Mouse (Mus musculus): ENCODE data around the gene Slc25a33.
A peak's percentile ranks its signal among the peaks of the same experiment; 100 is the strongest.
"Not testable (repeated sequence)": the region's sequence is repeated elsewhere in the genome, so short reads cannot be mapped to it uniquely, and the experiment has no call there.

Slc25a33 gene

GRCm38 (mm10) chr4:149774094-149774470 lies at the start of gene Slc25a33:
TSS of gene Slc25a33 (minus strand) at chr4:149774277.
- DNase-seq (ENCODE audit: low read depth, low spot score), result peak; percentile 95

- no peak for DNase-seq (ENCODE audit: low read depth, low spot score)
Measured at GRCm38 (mm10) chr4:149822586-149823196, 48.6 kb upstream of the Slc25a33 start.

GRCm38 (mm10) chr4:149822126-149822525 lies 48.0 kb upstream of the Slc25a33 start:
- DNase-seq (ENCODE audit: low read depth, low spot score), result no peak

GRCm38 (mm10) chr4:149820569-149820968 lies 46.5 kb upstream of the Slc25a33 start:
- DNase-seq (ENCODE audit: low read depth, low spot score), result no peak

GRCm38 (mm10) chr4:149819195-149819594 lies 45.1 kb upstream of the Slc25a33 start:
- DNase-seq (ENCODE audit: low read depth, low spot score), result no peak

- no peak for DNase-seq (ENCODE audit: low read depth, low spot score)
Measured at GRCm38 (mm10) chr4:149816598-149816997, 42.5 kb upstream of the Slc25a33 start.

GRCm38 (mm10) chr4:149815586-149815985 lies 41.5 kb upstream of the Slc25a33 start:
- no peak for DNase-seq (ENCODE audit: low read depth, low spot score)

- no peak for DNase-seq (ENCODE audit: low read depth, low spot score)
Measured at GRCm38 (mm10) chr4:149813409-149814184, 39.5 kb upstream of the Slc25a33 start.

- not testable (repeated sequence) for DNase-seq (ENCODE audit: low read depth, low spot score)
Measured at GRCm38 (mm10) chr4:149810372-149810771, 36.3 kb upstream of the Slc25a33 start.

- no peak for DNase-seq (ENCODE audit: low read depth, low spot score)
Measured at GRCm38 (mm10) chr4:149808584-149809227, 34.6 kb upstream of the Slc25a33 start.

GRCm38 (mm10) chr4:149808060-149808567 lies 34.0 kb upstream of the Slc25a33 start:
- no peak for DNase-seq (ENCODE audit: low read depth, low spot score)

GRCm38 (mm10) chr4:149806699-149807381 lies 32.8 kb upstream of the Slc25a33 start:
- peak; percentile 87 for DNase-seq (ENCODE audit: low read depth, low spot score)

- no peak for DNase-seq (ENCODE audit: low read depth, low spot score)
Measured at GRCm38 (mm10) chr4:149802269-149802668, 28.2 kb upstream of the Slc25a33 start.

GRCm38 (mm10) chr4:149800576-149800975 lies 26.5 kb upstream of the Slc25a33 start:
- no peak for DNase-seq (ENCODE audit: low read depth, low spot score)

- DNase-seq (ENCODE audit: low read depth, low spot score), result no peak
Measured at GRCm38 (mm10) chr4:149800172-149800464, 26.0 kb upstream of the Slc25a33 start.

- no peak for DNase-seq (ENCODE audit: low read depth, low spot score)
Measured at GRCm38 (mm10) chr4:149799346-149800171, 25.5 kb upstream of the Slc25a33 start.

- DNase-seq (ENCODE audit: low read depth, low spot score), result no peak
Measured at GRCm38 (mm10) chr4:149798684-149799309, 24.7 kb upstream of the Slc25a33 start.

- no peak for DNase-seq (ENCODE audit: low read depth, low spot score)
Measured at GRCm38 (mm10) chr4:149798116-149798515, 24.0 kb upstream of the Slc25a33 start.

GRCm38 (mm10) chr4:149797220-149797610 lies 23.1 kb upstream of the Slc25a33 start:
- DNase-seq (ENCODE audit: low read depth, low spot score), result no peak

GRCm38 (mm10) chr4:149796567-149797219 lies 22.6 kb upstream of the Slc25a33 start:
- no peak for DNase-seq (ENCODE audit: low read depth, low spot score)

Measured in A20 (cell line).